Mouse (Mus musculus) layer of hippocampus, adult 11-12 months (tissue): Measurements from ENCODE around the gene Gm21977.
"Not testable (repeated sequence)": the region's sequence is repeated elsewhere in the genome, so short reads cannot be mapped to it uniquely, and the experiment has no call there.

ENCODE experiments used
- DNase-seq: peaks from one replicate; pipeline ENCODE4 v3.0.0; 2022; ENCODE audit warnings: low spot score

The Gm21977 gene

DNA sequence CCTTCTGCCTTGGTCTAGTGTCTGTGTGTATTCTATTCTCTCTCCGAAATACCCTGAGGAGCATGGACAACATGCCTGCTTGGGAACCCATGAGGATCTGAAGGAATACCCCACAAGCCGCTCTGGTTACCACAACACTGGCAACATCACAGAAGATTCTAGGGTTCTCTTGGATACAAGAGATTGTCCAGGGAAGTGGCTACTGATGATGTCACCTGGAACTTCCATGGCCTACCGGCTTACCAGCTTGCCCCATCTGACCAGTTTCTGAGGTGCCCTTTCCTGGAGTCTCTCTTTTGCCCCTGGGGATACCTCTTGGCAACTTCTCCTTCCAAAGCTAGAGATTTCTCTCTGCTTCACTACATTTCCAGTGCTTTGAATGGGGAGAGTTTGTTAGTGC lies at the start of gene Gm21977:
Gene Gm21977, minus strand, starts transcription at position 101 of the 400 bp plus-strand sequence.
- DNase-seq, result not testable (repeated sequence)
